19 mouse cellular contexts compared by ENCODE assay signal in genomic region chr10:79930826-79931186, GRCm38 (mm10). TPM values are rescaled to one million over a fixed set of nuclear protein-coding genes. Genes with fewer than 3 reads are reported as not detected.
DNase-seq lines count a peak whose midpoint lies in the region; ATAC-seq and TF ChIP-seq lines count a peak whose summit lies in the region.
"Had no signal": no experiment of that assay in that cellular context is flagged by ENCODE, and none has a peak within 500 bp of the region (broad histone marks: within the 10 kb centered on the region; RNA-seq: fewer than 3 reads in every experiment).

No protein-coding gene starts in this region.

- no peak overlapping the region for H3K4me2 ChIP-seq in liver, embryonic 11.5 days
- H3K4me2 ChIP-seq in liver, postnatal 0 days (ENCODE audit: low read depth, low read length): no peak overlapping the region
- no peak overlapping the region for H3K4me2 ChIP-seq in embryonic facial prominence, embryonic 13.5 days
- 0 out of 2 replicates have a peak overlapping the region, but pooled peaks have one; percentile 22 for H3K4me2 ChIP-seq in limb, embryonic 11.5 days (ENCODE audit: low read depth, severe bottlenecking)
- H3K4me2 ChIP-seq: heart, embryonic 11.5 days had no signal

- H3K4me3 ChIP-seq in liver, embryonic 11.5 days (ENCODE audit: low read depth, low read length): 0 out of 2 replicates have a peak overlapping the region, but pooled peaks have one; percentile 5
- H3K4me3 ChIP-seq in liver, postnatal 0 days (ENCODE audit: low read depth, low read length): no peak overlapping the region
- no peak overlapping the region for H3K4me3 ChIP-seq in embryonic facial prominence, embryonic 13.5 days
- H3K4me3 ChIP-seq in limb, embryonic 11.5 days (ENCODE audit: low read depth, low read length): no peak overlapping the region
- H3K4me3 ChIP-seq: myocyte had no signal

- H3K4me1 ChIP-seq in liver, embryonic 11.5 days (replicated peaks; ENCODE audit: control insufficient read depth, insufficient read depth, low read length): peaks cover 60% of the 10 kb centered on the region
- H3K4me1 ChIP-seq in liver, postnatal 0 days (ENCODE audit: insufficient read depth): peaks cover 58% of the 10 kb centered on the region
- peaks cover 62% of the 10 kb centered on the region for H3K4me1 ChIP-seq in embryonic facial prominence, embryonic 13.5 days
- H3K4me1 ChIP-seq in limb, embryonic 11.5 days (ENCODE audit: control insufficient read depth, insufficient read depth, low read length): peaks cover 54% of the 10 kb centered on the region

- no peak for ATAC-seq in liver, embryonic 11.5 days (replicated peaks; ENCODE audit: low FRiP score)
- no peak for ATAC-seq in liver, postnatal 0 days
- ATAC-seq in embryonic facial prominence, embryonic 13.5 days (ENCODE audit: insufficient number of reproducible peaks, insufficient read depth, low FRiP score, low TSS enrichment, low read depth): no peak
- ATAC-seq in limb, embryonic 11.5 days (ENCODE audit: insufficient number of reproducible peaks, low FRiP score, low TSS enrichment, low read depth): no peak
- ATAC-seq: activated CD4-positive, CD25-positive, alpha-beta regulatory T cell, adult 4 months; lung, postnatal 0 days had no signal

- 90% methylated on average over 16 of the region's 16 CpGs for WGBS in liver, embryonic 11.5 days
- 90% methylated on average over 16 of the region's 16 CpGs for WGBS in liver, postnatal 0 days (ENCODE audit: insufficient replicate concordance)
- WGBS in embryonic facial prominence, embryonic 13.5 days: 86% methylated on average over 16 of the region's 16 CpGs
- 91% methylated on average over 16 of the region's 16 CpGs for WGBS in limb, embryonic 11.5 days

- H3K27ac ChIP-seq in liver, embryonic 11.5 days (ENCODE audit: low read depth, low read length): no peak overlapping the region
- no peak overlapping the region for H3K27ac ChIP-seq in liver, postnatal 0 days (ENCODE audit: low read depth)
- H3K27ac ChIP-seq in embryonic facial prominence, embryonic 13.5 days: no peak overlapping the region
- H3K27ac ChIP-seq in limb, embryonic 11.5 days (replicated peaks; ENCODE audit: low read depth, low read length): no peak overlapping the region

- peak; percentile 43 to 50 for DNase-seq in cerebellum, postnatal 14 days
- DNase-seq in cerebellum, adult 11-12 months: no peak
- no peak for DNase-seq in liver, embryonic 11.5 days (ENCODE audit: low spot score)
- DNase-seq in liver, postnatal 0 days: no peak
- DNase-seq in limb, embryonic 11.5 days (ENCODE audit: low spot score): no peak
- DNase-seq in lung, adult 18-20 months: no peak
- no peak for DNase-seq in thymus, postnatal 0 days (ENCODE audit: low spot score)
- DNase-seq: cerebellum, postnatal 36 days; gastrocnemius, postnatal 25 days; heart, postnatal 36 days; kidney, adult 9 months; right cerebral cortex, postnatal 4 days; thymus, postnatal 14 days had no signal

- no peak for TF ChIP-seq EP300 in liver, postnatal 0 days (IDR thresholded peaks at IDR 0.05; ENCODE audit: low read depth)

- H3K9me3 ChIP-seq in liver, embryonic 11.5 days (ENCODE audit: control insufficient read depth, low read length): no peaks in the 10 kb centered on the region
- H3K9me3 ChIP-seq in liver, postnatal 0 days (ENCODE audit: low read length): no peaks in the 10 kb centered on the region
- no peaks in the 10 kb centered on the region for H3K9me3 ChIP-seq in embryonic facial prominence, embryonic 13.5 days
- H3K9me3 ChIP-seq in limb, embryonic 11.5 days (ENCODE audit: control insufficient read depth, low read length): no peaks in the 10 kb centered on the region

- peaks cover 20% of the 10 kb centered on the region for H3K36me3 ChIP-seq in liver, embryonic 11.5 days (ENCODE audit: control insufficient read depth, insufficient read depth, low read length)
- peaks cover 39% of the 10 kb centered on the region for H3K36me3 ChIP-seq in liver, postnatal 0 days (replicated peaks; ENCODE audit: insufficient read depth, low read length)
- H3K36me3 ChIP-seq in embryonic facial prominence, embryonic 13.5 days: peaks cover 46% of the 10 kb centered on the region
- H3K36me3 ChIP-seq in limb, embryonic 11.5 days (ENCODE audit: control insufficient read depth, insufficient read depth, low read length): peaks cover 12% of the 10 kb centered on the region

- no peaks in the 10 kb centered on the region for H3K27me3 ChIP-seq in liver, embryonic 11.5 days (replicated peaks; ENCODE audit: control insufficient read depth, insufficient read depth, low read length)
- H3K27me3 ChIP-seq in liver, postnatal 0 days (ENCODE audit: insufficient read depth, low read length): no peaks in the 10 kb centered on the region
- no peaks in the 10 kb centered on the region for H3K27me3 ChIP-seq in embryonic facial prominence, embryonic 13.5 days
- no peaks in the 10 kb centered on the region for H3K27me3 ChIP-seq in limb, embryonic 11.5 days (ENCODE audit: control insufficient read depth, insufficient read depth, low read length)

- TF ChIP-seq CTCF in liver, postnatal 0 days (IDR thresholded peaks at IDR 0.05; ENCODE audit: low read depth): no peak

- no peak overlapping the region for H3K9ac ChIP-seq in liver, embryonic 11.5 days (ENCODE audit: low read depth, low read length)
- no peak overlapping the region for H3K9ac ChIP-seq in liver, postnatal 0 days (replicated peaks)
- H3K9ac ChIP-seq in embryonic facial prominence, embryonic 13.5 days: peak overlapping the region; percentile 16; the same call in 1 of the 2 replicates
- no peak overlapping the region for H3K9ac ChIP-seq in limb, embryonic 11.5 days (ENCODE audit: low read length)

RNA-seq across cellular contexts. Expression of gene Arid3a, which starts 4.0 kb away (rescaled TPM):
- polyA plus RNA-seq in liver, embryonic 11.5 days (2014; fragmentation: Nextera tagmentation; extraction: Ambion mirVana): 10.8 and 12.4 TPM in 2 replicates
- 4.5 and 5.5 TPM in 2 replicates for polyA plus RNA-seq in liver, postnatal 0 days (2015; fragmentation: Nextera tagmentation; extraction: Ambion mirVana)
- 5.3 and 6.9 TPM in 2 replicates for polyA plus RNA-seq in embryonic facial prominence, embryonic 13.5 days (2015; fragmentation: Nextera tagmentation; extraction: Ambion mirVana)
- 11.8 and 12.9 TPM in 2 replicates for polyA plus RNA-seq in limb, embryonic 11.5 days (2014; fragmentation: Nextera tagmentation; extraction: Ambion mirVana)
- polyA plus RNA-seq in thymus, postnatal 0 days (2015; fragmentation: Nextera tagmentation; extraction: Ambion mirVana): 3.7 TPM in 2 replicates

RNA-seq across cellular contexts. Expression of gene R3hdm4, which starts 9.8 kb away (rescaled TPM):
- 99.4 and 104 TPM in 2 replicates for polyA plus RNA-seq in liver, embryonic 11.5 days (2014; fragmentation: Nextera tagmentation; extraction: Ambion mirVana)
- 47.3 and 51.7 TPM in 2 replicates for polyA plus RNA-seq in liver, postnatal 0 days (2015; fragmentation: Nextera tagmentation; extraction: Ambion mirVana)
- 190 and 206 TPM in 2 replicates for polyA plus RNA-seq in embryonic facial prominence, embryonic 13.5 days (2015; fragmentation: Nextera tagmentation; extraction: Ambion mirVana)
- polyA plus RNA-seq in limb, embryonic 11.5 days (2014; fragmentation: Nextera tagmentation; extraction: Ambion mirVana): 133 and 138 TPM in 2 replicates
- 129 and 131 TPM in 2 replicates for polyA plus RNA-seq in thymus, postnatal 0 days (2015; fragmentation: Nextera tagmentation; extraction: Ambion mirVana)

RNA-seq across cellular contexts. Expression of gene Kiss1r, which starts 14.0 kb away (rescaled TPM):
- polyA plus RNA-seq in liver, embryonic 11.5 days (2014; fragmentation: Nextera tagmentation; extraction: Ambion mirVana): 0.66 and 0.75 TPM in 2 replicates
- 0.18 and 0.34 TPM in 2 replicates for polyA plus RNA-seq in liver, postnatal 0 days (2015; fragmentation: Nextera tagmentation; extraction: Ambion mirVana)
- polyA plus RNA-seq in embryonic facial prominence, embryonic 13.5 days (2015; fragmentation: Nextera tagmentation; extraction: Ambion mirVana): 0.98 and 1.3 TPM in 2 replicates
- polyA plus RNA-seq in limb, embryonic 11.5 days (2014; fragmentation: Nextera tagmentation; extraction: Ambion mirVana): 0.21 and 0.34 TPM in 2 replicates
- 0.48 and 1.2 TPM in 2 replicates for polyA plus RNA-seq in thymus, postnatal 0 days (2015; fragmentation: Nextera tagmentation; extraction: Ambion mirVana)

RNA-seq across cellular contexts. Expression of gene Gm26602, which starts 20.1 kb away (rescaled TPM):
- 7.4 TPM in 1 of 2 replicates, not detected in the other for polyA plus RNA-seq in liver, embryonic 11.5 days (2014; fragmentation: Nextera tagmentation; extraction: Ambion mirVana)
- 4.6 TPM in 1 of 2 replicates, not detected in the other for polyA plus RNA-seq in liver, postnatal 0 days (2015; fragmentation: Nextera tagmentation; extraction: Ambion mirVana)
- 8.1 and 29.9 TPM in 2 replicates for polyA plus RNA-seq in embryonic facial prominence, embryonic 13.5 days (2015; fragmentation: Nextera tagmentation; extraction: Ambion mirVana)
- polyA plus RNA-seq in limb, embryonic 11.5 days (2014; fragmentation: Nextera tagmentation; extraction: Ambion mirVana): 6.7 TPM in 1 of 2 replicates, not detected in the other
- 5.3 and 15.5 TPM in 2 replicates for polyA plus RNA-seq in thymus, postnatal 0 days (2015; fragmentation: Nextera tagmentation; extraction: Ambion mirVana)
- polyA plus RNA-seq: activated CD4-positive, CD25-positive, alpha-beta regulatory T cell, adult 4 months; liver, adult 2 months; lung, postnatal 0 days; myocyte had no signal

RNA-seq across cellular contexts. Expression of gene Med16, which starts 22.1 kb away (rescaled TPM):
- 32.6 and 37.4 TPM in 2 replicates for polyA plus RNA-seq in liver, embryonic 11.5 days (2014; fragmentation: Nextera tagmentation; extraction: Ambion mirVana)
- polyA plus RNA-seq in liver, postnatal 0 days (2015; fragmentation: Nextera tagmentation; extraction: Ambion mirVana): 13.5 and 14.3 TPM in 2 replicates
- polyA plus RNA-seq in embryonic facial prominence, embryonic 13.5 days (2015; fragmentation: Nextera tagmentation; extraction: Ambion mirVana): 47.6 and 49.3 TPM in 2 replicates
- polyA plus RNA-seq in limb, embryonic 11.5 days (2014; fragmentation: Nextera tagmentation; extraction: Ambion mirVana): 43.1 and 43.8 TPM in 2 replicates
- polyA plus RNA-seq in thymus, postnatal 0 days (2015; fragmentation: Nextera tagmentation; extraction: Ambion mirVana): 32.6 and 39.1 TPM in 2 replicates

Comparison
In these comparisons a context has a peak if more than half of its experiments do, and no peak if none do; other contexts are left out.
1. DNase-seq: peak in cerebellum, postnatal 14 days (2 of 2); none in cerebellum, adult 11-12 months (single experiment), liver, embryonic 11.5 days (single experiment), liver, postnatal 0 days (single experiment), limb, embryonic 11.5 days (single experiment), lung, adult 18-20 months (0 of 2) and thymus, postnatal 0 days (single experiment).